Mouse (Mus musculus): ENCODE measurements around the gene Nynrin. TPM values are rescaled to one million over a fixed set of nuclear protein-coding genes. Genes with fewer than 3 reads are reported as not detected.

Gene Nynrin
- polyA plus RNA-seq, 1 experiment from 2014 or later: 11.8 TPM

GRCm38 (mm10) chr14:55883663-55884062 lies 29.9 kb downstream of the Nynrin start:
- Histone ChIP-seq H3K9me3 (no peaks in the 10 kb centered on the region), H3K27ac (replicated peaks) (peak overlapping the region; percentile 85; the same call in 1 of the 2 replicates), H3K36me3 (peaks cover 15% of the 10 kb centered on the region), H3K27me3 (no peaks in the 10 kb centered on the region), H3K4me1 (replicated peaks) (peaks cover 23% of the 10 kb centered on the region), H3K4me3 (no peak overlapping the region), H3K4me2 (peak overlapping the region; percentile 5; the same call in 1 of the 2 replicates), H3K9ac (no peak overlapping the region)
- 94% methylated on average over 12 of the region's 12 CpGs for WGBS
- ATAC-seq (ENCODE audit: low FRiP score, low read depth): no peak

GRCm38 (mm10) chr14:55884166-55884565 lies 30.4 kb downstream of the Nynrin start, which contains the start of gene Cbln3:
Gene Cbln3 (minus strand): TSS chr14:55884392.
- H3K4me3 ChIP-seq: peak within 1 kb of the TSS; percentile 87
- ATAC-seq (ENCODE audit: low FRiP score, low read depth): peak; percentile 60
- peak within 1 kb of the TSS; percentile 91 for H3K4me2 ChIP-seq
- no peaks in the 10 kb centered on the region for H3K27me3 ChIP-seq
- H3K9me3 ChIP-seq: no peaks in the 10 kb centered on the region
- H3K4me1 ChIP-seq (replicated peaks): peaks cover 23% of the 10 kb centered on the region
- H3K27ac ChIP-seq (replicated peaks): peak within 1 kb of the TSS; percentile 85
- peak within 1 kb of the TSS; percentile 85 for H3K9ac ChIP-seq
- WGBS: 27% methylated on average over 4 of the region's 4 CpGs
- H3K36me3 ChIP-seq: peaks cover 18% of the 10 kb centered on the region

- WGBS: 0% methylated on average over 29 of the region's 30 CpGs
Measured at GRCm38 (mm10) chr14:55884713-55885113, 30.9 kb downstream of the Nynrin start, which contains the start of gene Khnyn. Gene Khnyn (plus strand): TSS chr14:55884947.

GRCm38 (mm10) chr14:55885114-55885790 lies 31.4 kb downstream of the Nynrin start:
- Histone ChIP-seq H3K4me3 (peak overlapping the region; percentile 87), H3K27me3 (no peaks in the 10 kb centered on the region), H3K9me3 (no peaks in the 10 kb centered on the region), H3K4me1 (replicated peaks) (peaks cover 23% of the 10 kb centered on the region), H3K9ac (peak overlapping the region; percentile 85), H3K36me3 (peaks cover 27% of the 10 kb centered on the region), H3K27ac (replicated peaks) (peak overlapping the region; percentile 85), H3K4me2 (peak overlapping the region; percentile 91)
- 1% methylated on average over 19 of the region's 30 CpGs for WGBS
- ATAC-seq (ENCODE audit: low FRiP score, low read depth): peak; percentile 78

More at GRCm38 (mm10) chr14:55884713-55885113, 30.9 kb downstream of the Nynrin start, which contains the start of gene Khnyn:
- Histone ChIP-seq H3K27me3 (no peaks in the 10 kb centered on the region), H3K36me3 (peaks cover 24% of the 10 kb centered on the region), H3K4me1 (replicated peaks) (peaks cover 23% of the 10 kb centered on the region), H3K27ac (replicated peaks) (peak within 1 kb of the TSS; percentile 85), H3K4me3 (peak within 1 kb of the TSS; percentile 87), H3K9me3 (no peaks in the 10 kb centered on the region), H3K4me2 (peak within 1 kb of the TSS; percentile 91), H3K9ac (peak within 1 kb of the TSS; percentile 85)
- peak; percentile 92 for ATAC-seq (ENCODE audit: low FRiP score, low read depth)

- H3K27me3 ChIP-seq: no peaks in the 10 kb centered on the region
- H3K9ac ChIP-seq: peak overlapping the region; percentile 85
- H3K4me3 ChIP-seq: peak overlapping the region; percentile 87
- peaks cover 33% of the 10 kb centered on the region for H3K36me3 ChIP-seq
- peak overlapping the region; percentile 85; the same call in 1 of the 2 replicates for H3K27ac ChIP-seq (replicated peaks)
- H3K9me3 ChIP-seq: no peaks in the 10 kb centered on the region
- H3K4me1 ChIP-seq (replicated peaks): peaks cover 23% of the 10 kb centered on the region
- 14% methylated on average over 16 of the region's 16 CpGs for WGBS
- peak overlapping the region; percentile 91 for H3K4me2 ChIP-seq
- no peak for ATAC-seq (ENCODE audit: low FRiP score, low read depth)
Measured at GRCm38 (mm10) chr14:55885791-55886271, 32.0 kb downstream of the Nynrin start.

- peaks cover 39% of the 10 kb centered on the region for H3K36me3 ChIP-seq
- H3K4me2 ChIP-seq: peak overlapping the region; percentile 91; the same call in 1 of the 2 replicates
- no peak overlapping the region for H3K27ac ChIP-seq (replicated peaks)
- no peaks in the 10 kb centered on the region for H3K27me3 ChIP-seq
- WGBS: 85% methylated on average over 24 of the region's 24 CpGs
- peaks cover 23% of the 10 kb centered on the region for H3K4me1 ChIP-seq (replicated peaks)
- ATAC-seq (ENCODE audit: low FRiP score, low read depth): no peak
- no peak overlapping the region for H3K4me3 ChIP-seq
- no peak overlapping the region for H3K9ac ChIP-seq
- H3K9me3 ChIP-seq: no peaks in the 10 kb centered on the region
Measured at GRCm38 (mm10) chr14:55886571-55887382, 33.0 kb downstream of the Nynrin start.

DNA sequence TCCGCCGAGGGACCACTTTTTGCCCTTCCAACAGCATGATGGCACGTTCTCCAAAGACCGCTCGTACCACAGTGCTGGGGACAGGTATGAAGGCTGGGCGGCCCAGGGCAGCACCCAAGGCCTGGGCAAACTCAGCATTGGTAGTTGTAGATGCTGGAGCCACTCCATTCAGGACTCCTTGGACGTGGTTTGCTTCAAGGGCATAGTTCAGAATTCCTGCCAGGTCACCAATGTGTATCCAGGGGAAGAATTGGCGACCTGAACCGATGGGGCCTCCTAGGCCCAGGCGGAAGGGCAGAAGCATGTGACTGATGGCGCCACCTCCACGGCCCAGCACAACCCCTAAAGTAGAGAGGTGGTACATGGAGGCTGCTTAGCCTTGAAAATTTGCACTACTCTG lies 43.9 kb downstream of the Nynrin start:
- H3K9ac ChIP-seq: no peak overlapping the region
- no peak overlapping the region for H3K27ac ChIP-seq (replicated peaks)
- no peak for ATAC-seq (ENCODE audit: low FRiP score, low read depth)
- no peak overlapping the region for H3K4me3 ChIP-seq
- no peaks in the 10 kb centered on the region for H3K27me3 ChIP-seq
- H3K4me2 ChIP-seq: no peak overlapping the region
- WGBS: 95% methylated on average over 12 of the region's 12 CpGs
- H3K4me1 ChIP-seq (replicated peaks): peaks cover 19% of the 10 kb centered on the region
- H3K36me3 ChIP-seq: peaks cover 47% of the 10 kb centered on the region
- no peaks in the 10 kb centered on the region for H3K9me3 ChIP-seq

DNA sequence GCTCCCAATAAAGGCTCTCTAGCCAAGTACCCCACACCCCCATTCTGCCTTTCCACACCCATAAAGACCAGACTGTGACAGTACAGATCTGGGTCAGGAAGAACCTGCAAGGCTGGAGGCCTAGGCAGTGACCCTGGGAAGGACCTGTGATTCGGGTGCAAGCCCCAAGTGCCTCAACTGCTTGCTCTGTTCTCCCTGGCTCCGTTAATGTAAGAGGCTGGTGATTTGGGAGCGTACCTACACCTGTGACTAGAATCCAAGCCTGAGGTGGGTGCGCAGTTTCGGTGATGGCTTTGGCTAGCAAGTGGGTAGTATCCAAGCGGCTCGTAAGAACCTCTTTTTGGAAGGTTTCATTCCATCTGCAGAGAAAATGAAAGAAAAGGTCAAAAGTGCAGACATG lies 45.1 kb downstream of the Nynrin start:
- H3K36me3 ChIP-seq: peaks cover 41% of the 10 kb centered on the region
- 92% methylated on average over 7 of the region's 7 CpGs for WGBS
- peaks cover 19% of the 10 kb centered on the region for H3K4me1 ChIP-seq (replicated peaks)
- H3K4me3 ChIP-seq: peak overlapping the region; percentile 49
- no peak for ATAC-seq (ENCODE audit: low FRiP score, low read depth)
- H3K9ac ChIP-seq: no peak overlapping the region
- H3K9me3 ChIP-seq: no peaks in the 10 kb centered on the region
- H3K4me2 ChIP-seq: peak overlapping the region; percentile 75
- H3K27me3 ChIP-seq: no peaks in the 10 kb centered on the region
- no peak overlapping the region for H3K27ac ChIP-seq (replicated peaks)

- Histone ChIP-seq H3K9me3 (no peaks in the 10 kb centered on the region), H3K27me3 (no peaks in the 10 kb centered on the region), H3K4me3 (peak within 1 kb of the TSS; percentile 49), H3K36me3 (peaks cover 32% of the 10 kb centered on the region), H3K9ac (peak within 1 kb of the TSS; percentile 60), H3K27ac (replicated peaks) (peak within 1 kb of the TSS; percentile 85), H3K4me2 (peak within 1 kb of the TSS; percentile 75), H3K4me1 (replicated peaks) (peaks cover 19% of the 10 kb centered on the region)
- 2% methylated on average over 39 of the region's 39 CpGs for WGBS
- peak; percentile 97 for ATAC-seq (ENCODE audit: low FRiP score, low read depth)
Measured at GRCm38 (mm10) chr14:55899701-55900413, 46.0 kb downstream of the Nynrin start, which contains the start of gene Sdr39u1. Gene Sdr39u1 (minus strand): TSS chr14:55900293.

GRCm38 (mm10) chr14:55900414-55900755 lies 46.6 kb downstream of the Nynrin start:
- Histone ChIP-seq H3K9ac (peak overlapping the region; percentile 60), H3K36me3 (peaks cover 27% of the 10 kb centered on the region), H3K27ac (replicated peaks) (peak overlapping the region; percentile 85), H3K4me3 (peak overlapping the region; percentile 49), H3K4me1 (replicated peaks) (peaks cover 19% of the 10 kb centered on the region), H3K9me3 (no peaks in the 10 kb centered on the region), H3K27me3 (no peaks in the 10 kb centered on the region), H3K4me2 (peak overlapping the region; percentile 75)
- 8% methylated on average over 12 of the region's 12 CpGs for WGBS
- ATAC-seq (ENCODE audit: low FRiP score, low read depth): peak; percentile 68; the same call in 1 of the 2 replicates

DNA sequence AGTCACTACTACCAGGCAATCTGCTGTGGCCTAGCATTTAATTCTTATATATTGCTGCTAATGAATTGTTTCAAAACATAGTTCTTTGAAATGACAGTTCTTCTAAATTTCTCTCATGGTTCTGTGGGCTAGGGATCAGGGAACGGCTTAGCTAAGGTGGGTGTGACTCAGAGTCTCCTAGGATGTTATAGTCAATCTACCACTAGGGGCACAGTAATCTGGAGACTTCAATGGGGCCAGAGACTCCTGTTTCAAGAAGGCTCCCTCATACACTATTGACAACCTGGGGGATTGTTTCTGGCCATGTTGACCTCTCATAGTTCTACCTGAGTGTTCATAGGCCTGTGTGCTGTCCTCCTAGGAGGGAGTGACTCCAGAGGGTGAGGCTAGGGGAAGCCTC lies 51.7 kb downstream of the Nynrin start:
- WGBS: 36% methylated on average over 1 of the region's 1 CpGs
- ATAC-seq (ENCODE audit: low FRiP score, low read depth): no peak
- Histone ChIP-seq H3K4me1 (replicated peaks) (peaks cover 7% of the 10 kb centered on the region), H3K36me3 (no peaks in the 10 kb centered on the region), H3K27me3 (no peaks in the 10 kb centered on the region), H3K9me3 (no peaks in the 10 kb centered on the region), H3K9ac (no peak overlapping the region), H3K4me2 (no peak overlapping the region), H3K4me3 (no peak overlapping the region), H3K27ac (replicated peaks) (no peak overlapping the region)

All from hindbrain, embryonic 15.5 days (tissue).